Comparison of ENCODE assay signal across 14 mouse cellular contexts in genomic region chr2:130632887-130633675, GRCm38 (mm10). TPM values are rescaled to one million over a fixed set of nuclear protein-coding genes. Genes with fewer than 3 reads are reported as not detected.
DNase-seq lines count a peak whose midpoint lies in the region; ATAC-seq and TF ChIP-seq lines count a peak whose summit lies in the region.
"Had no signal": no experiment of that assay in that cellular context is flagged by ENCODE, and none has a peak within 500 bp of the region (broad histone marks: within the 10 kb centered on the region; RNA-seq: fewer than 3 reads in every experiment).

No protein-coding gene starts in this region.

- 0 out of 2 replicates have a peak, but pooled peaks cover 4% of the 10 kb centered on the region for H3K36me3 ChIP-seq in kidney, embryonic 15.5 days
- peaks cover 6% of the 10 kb centered on the region; the same call in 1 of the 2 replicates for H3K36me3 ChIP-seq in hindbrain, postnatal 0 days (ENCODE audit: insufficient read depth, low read length)

- H3K4me2 ChIP-seq in kidney, embryonic 15.5 days = no peak overlapping the region
- H3K4me2 ChIP-seq in hindbrain, postnatal 0 days (ENCODE audit: low read depth, low read length) = no peak overlapping the region
- H3K4me2 ChIP-seq: heart, embryonic 12.5 days; lung, embryonic 14.5 days had no signal

- ATAC-seq in kidney, embryonic 15.5 days (replicated peaks; ENCODE audit: low FRiP score) = no peak
- ATAC-seq in hindbrain, postnatal 0 days = peak; percentile 44

- no peak overlapping the region for H3K9ac ChIP-seq in kidney, embryonic 15.5 days
- no peak overlapping the region for H3K9ac ChIP-seq in hindbrain, postnatal 0 days (replicated peaks; ENCODE audit: low read length)
- H3K9ac ChIP-seq: heart, embryonic 12.5 days; lung, embryonic 14.5 days had no signal

- peaks cover 59% of the 10 kb centered on the region for H3K4me1 ChIP-seq in kidney, embryonic 15.5 days
- H3K4me1 ChIP-seq in hindbrain, postnatal 0 days (ENCODE audit: insufficient read depth, low read length) = peaks cover 19% of the 10 kb centered on the region

- H3K27ac ChIP-seq in kidney, embryonic 15.5 days = peak overlapping the region; percentile 6; the same call in 1 of the 2 replicates
- H3K27ac ChIP-seq in hindbrain, postnatal 0 days = peak overlapping the region; percentile 70; the same call in 1 of the 2 replicates

- 62% methylated on average over 5 of the region's 5 CpGs for WGBS in kidney, embryonic 15.5 days
- WGBS in hindbrain, postnatal 0 days = 46% methylated on average over 5 of the region's 5 CpGs

- peak; percentile 53 to 57 for DNase-seq in cerebellum, postnatal 10 days
- no peak for DNase-seq in cerebellum, postnatal 25 days
- no peak for DNase-seq in kidney, adult 11 months
- DNase-seq in ZHBTc4 (ENCODE audit: low read depth, low spot score) = peak; percentile 34
- peak; percentile 47 for DNase-seq in hindbrain, postnatal 0 days (ENCODE audit: low spot score)
- DNase-seq in right cerebral cortex, postnatal 4 days = no peak
- no peak for DNase-seq in Muller cell, postnatal 12 days (ENCODE audit: inconsistent ontology term)
- DNase-seq: adrenal gland, postnatal 36 days; B cell, adult 2 months; lung, embryonic 14.5 days; right cerebral cortex, postnatal 14 days had no signal

- H3K4me3 ChIP-seq in kidney, embryonic 15.5 days (replicated peaks) = no peak overlapping the region
- H3K4me3 ChIP-seq in hindbrain, postnatal 0 days (ENCODE audit: low read length) = no peak overlapping the region
- H3K4me3 ChIP-seq: heart, embryonic 12.5 days had no signal

- TF ChIP-seq CTCF in hindbrain, postnatal 0 days (IDR thresholded peaks at IDR 0.05; ENCODE audit: low read depth) = no peak

- H3K9me3 ChIP-seq in kidney, embryonic 15.5 days (replicated peaks) = no peaks in the 10 kb centered on the region
- H3K9me3 ChIP-seq in hindbrain, postnatal 0 days (ENCODE audit: low read length) = no peaks in the 10 kb centered on the region
- H3K9me3 ChIP-seq: G1E; heart, embryonic 12.5 days had no signal

- peaks cover 41% of the 10 kb centered on the region for H3K27me3 ChIP-seq in kidney, embryonic 15.5 days
- H3K27me3 ChIP-seq in hindbrain, postnatal 0 days (ENCODE audit: insufficient read depth, low read length) = no peaks in the 10 kb centered on the region; the same call in 1 of the 2 replicates

RNA-seq across cellular contexts. Expression of gene Ubox5, which starts 3.2 kb away (rescaled TPM):
- polyA plus RNA-seq in kidney, embryonic 15.5 days (2015; fragmentation: Nextera tagmentation; extraction: Ambion mirVana) = 12.6 and 13.6 TPM in 2 replicates
- 6.8 TPM in 2 replicates for total RNA-seq in hindbrain, postnatal 0 days (2014; rRNA removed)
- polyA plus RNA-seq in hindbrain, postnatal 0 days (2015; fragmentation: Nextera tagmentation; extraction: Ambion mirVana) = 5.9 and 6.2 TPM in 2 replicates

RNA-seq across cellular contexts. Expression of gene Fastkd5, which starts 3.3 kb away (rescaled TPM):
- 17.3 TPM in 2 replicates for polyA plus RNA-seq in kidney, embryonic 15.5 days (2015; fragmentation: Nextera tagmentation; extraction: Ambion mirVana)
- total RNA-seq in hindbrain, postnatal 0 days (2014; rRNA removed) = 7.0 and 7.9 TPM in 2 replicates
- polyA plus RNA-seq in hindbrain, postnatal 0 days (2015; fragmentation: Nextera tagmentation; extraction: Ambion mirVana) = 6.0 and 6.6 TPM in 2 replicates

RNA-seq across cellular contexts. Expression of gene Lzts3, which starts 9.5 kb away (rescaled TPM):
- polyA plus RNA-seq in kidney, embryonic 15.5 days (2015; fragmentation: Nextera tagmentation; extraction: Ambion mirVana) = 12.2 and 13.0 TPM in 2 replicates
- 76.8 and 81.8 TPM in 2 replicates for total RNA-seq in hindbrain, postnatal 0 days (2014; rRNA removed)
- polyA plus RNA-seq in hindbrain, postnatal 0 days (2015; fragmentation: Nextera tagmentation; extraction: Ambion mirVana) = 18.2 and 20.0 TPM in 2 replicates

RNA-seq across cellular contexts. Expression of gene Ddrgk1, which starts 31.4 kb away (rescaled TPM):
- 64.7 and 76.8 TPM in 2 replicates for polyA plus RNA-seq in kidney, embryonic 15.5 days (2015; fragmentation: Nextera tagmentation; extraction: Ambion mirVana)
- total RNA-seq in hindbrain, postnatal 0 days (2014; rRNA removed) = 14.4 and 21.2 TPM in 2 replicates
- 83.3 and 90.6 TPM in 2 replicates for polyA plus RNA-seq in hindbrain, postnatal 0 days (2015; fragmentation: Nextera tagmentation; extraction: Ambion mirVana)

RNA-seq across cellular contexts. Expression of gene Itpa, which starts 34.3 kb away (rescaled TPM):
- polyA plus RNA-seq in kidney, embryonic 15.5 days (2015; fragmentation: Nextera tagmentation; extraction: Ambion mirVana) = 118 and 120 TPM in 2 replicates
- total RNA-seq in hindbrain, postnatal 0 days (2014; rRNA removed) = 137 TPM in 2 replicates
- 123 TPM in 2 replicates for polyA plus RNA-seq in hindbrain, postnatal 0 days (2015; fragmentation: Nextera tagmentation; extraction: Ambion mirVana)

Comparison
In these comparisons a context has a peak if more than half of its experiments do, and no peak if none do; other contexts are left out.
1. DNase-seq: peak in cerebellum, postnatal 10 days (2 of 2), ZHBTc4 (single experiment) and hindbrain, postnatal 0 days (single experiment); none in cerebellum, postnatal 25 days (0 of 2), kidney, adult 11 months (single experiment), right cerebral cortex, postnatal 4 days (single experiment) and Muller cell, postnatal 12 days (single experiment).